In genomic region chr19:11052877-11053276, GRCm38 (mm10) we compare ENCODE assay signal across 22 mouse cellular contexts. TPM values are rescaled to one million over a fixed set of nuclear protein-coding genes. Genes with fewer than 3 reads are reported as not detected.
DNase-seq lines count a peak whose midpoint lies in the region; ATAC-seq and TF ChIP-seq lines count a peak whose summit lies in the region.
"Had no signal": no experiment of that assay in that cellular context is flagged by ENCODE, and none has a peak within 500 bp of the region (broad histone marks: within the 10 kb centered on the region; RNA-seq: fewer than 3 reads in every experiment).

No protein-coding gene starts in this region.

- H3K36me3 ChIP-seq in intestine, postnatal 0 days (ENCODE audit: control insufficient read depth, insufficient read depth), result no peaks in the 10 kb centered on the region
- H3K36me3 ChIP-seq: limb, embryonic 15.5 days; midbrain, embryonic 12.5 days had no signal

- DNase-seq in lung, postnatal 25 days (ENCODE audit: low spot score), result peak; percentile 24
- no peak for DNase-seq in lung, postnatal 14 days
- peak; percentile 48 for DNase-seq in yolk sac, embryonic 10.5 days (ENCODE audit: low spot score)
- DNase-seq in thymus, postnatal 14 days, result no peak
- DNase-seq in ovary, postnatal 36 days (ENCODE audit: low spot score), result no peak
- DNase-seq: adrenal gland, adult 8-10 months; cerebellum, adult 11 months; cerebellum, postnatal 36 days; heart, postnatal 4 days; kidney, postnatal 14 days; right cerebral cortex, adult 18-20 months; thymus, adult 2 months had no signal

- H3K4me1 ChIP-seq in intestine, postnatal 0 days (replicated peaks; ENCODE audit: control insufficient read depth, insufficient read depth, low read length), result no peaks in the 10 kb centered on the region
- H3K4me1 ChIP-seq: forebrain, embryonic 13.5 days; limb, embryonic 15.5 days; midbrain, embryonic 12.5 days had no signal

- no peaks in the 10 kb centered on the region for H3K9me3 ChIP-seq in intestine, postnatal 0 days (ENCODE audit: control insufficient read depth)
- H3K9me3 ChIP-seq: forebrain, embryonic 13.5 days; limb, embryonic 15.5 days; midbrain, embryonic 12.5 days had no signal

- H3K27me3 ChIP-seq in intestine, postnatal 0 days (replicated peaks; ENCODE audit: control insufficient read depth, insufficient read depth, low read length), result no peaks in the 10 kb centered on the region
- H3K27me3 ChIP-seq: forebrain, embryonic 13.5 days; limb, embryonic 15.5 days; midbrain, embryonic 12.5 days had no signal

- ATAC-seq in activated CD4-positive, CD25-positive, alpha-beta regulatory T cell, adult 4 months, result peak; percentile 55
- peak; percentile 37 for ATAC-seq in intestine, postnatal 0 days
- ATAC-seq: forebrain, embryonic 13.5 days; lung, postnatal 0 days had no signal

- no peak for TF ChIP-seq CTCF in intestine, postnatal 0 days (IDR thresholded peaks at IDR 0.05; ENCODE audit: low read depth)

- no peak overlapping the region for H3K4me3 ChIP-seq in intestine, postnatal 0 days (ENCODE audit: low read depth, low read length)
- H3K4me3 ChIP-seq: forebrain, embryonic 13.5 days; limb, embryonic 15.5 days; midbrain, embryonic 12.5 days; myocyte had no signal

- H3K4me2 ChIP-seq in intestine, postnatal 0 days (replicated peaks; ENCODE audit: low read depth), result no peak overlapping the region; the same call in 1 of the 2 replicates
- H3K4me2 ChIP-seq: forebrain, embryonic 13.5 days; limb, embryonic 15.5 days; midbrain, embryonic 12.5 days had no signal

- 33% methylated on average over 5 of the region's 5 CpGs for WGBS in intestine, postnatal 0 days

- H3K9ac ChIP-seq in intestine, postnatal 0 days (ENCODE audit: low read depth, low read length), result no peak overlapping the region
- H3K9ac ChIP-seq: forebrain, embryonic 13.5 days; limb, embryonic 15.5 days; midbrain, embryonic 12.5 days had no signal

- H3K27ac ChIP-seq in intestine, postnatal 0 days (ENCODE audit: low read depth, low read length), result no peak overlapping the region
- H3K27ac ChIP-seq: forebrain, embryonic 13.5 days; limb, embryonic 15.5 days; midbrain, embryonic 12.5 days had no signal

RNA-seq across cellular contexts. Expression of gene Ms4a8a, which starts 28.0 kb away (rescaled TPM):
- not detected for polyA plus RNA-seq in activated CD4-positive, CD25-positive, alpha-beta regulatory T cell, adult 4 months (2017; shearing (Covaris generic))
- 66.9 and 75.7 TPM in 2 replicates for polyA plus RNA-seq in intestine, postnatal 0 days (2015; fragmentation: Nextera tagmentation; extraction: Ambion mirVana)
- polyA plus RNA-seq: forebrain, embryonic 13.5 days; heart, embryonic 14.5 days; limb, embryonic 15.5 days; midbrain, embryonic 12.5 days had no signal

RNA-seq across cellular contexts. Expression of gene Ms4a18, which starts 35.0 kb away (rescaled TPM):
- not detected for polyA plus RNA-seq in activated CD4-positive, CD25-positive, alpha-beta regulatory T cell, adult 4 months (2017; shearing (Covaris generic))
- polyA plus RNA-seq in intestine, postnatal 0 days (2015; fragmentation: Nextera tagmentation; extraction: Ambion mirVana), result 30.9 and 31.8 TPM in 2 replicates
- polyA plus RNA-seq: forebrain, embryonic 13.5 days; gonadal fat pad, adult 2 months; heart, embryonic 14.5 days; limb, embryonic 15.5 days; lung, postnatal 0 days; midbrain, embryonic 12.5 days; stomach, embryonic 14.5 days had no signal

RNA-seq across cellular contexts. Expression of gene Ms4a15, which starts 59.8 kb away (rescaled TPM):
- under 1 TPM in 1 of 2 experiments, not detected in 1; 0.20 TPM for polyA plus RNA-seq in activated CD4-positive, CD25-positive, alpha-beta regulatory T cell, adult 4 months (2017; shearing (Covaris generic))
- 0.34 and 0.44 TPM in 2 replicates for polyA plus RNA-seq in intestine, postnatal 0 days (2015; fragmentation: Nextera tagmentation; extraction: Ambion mirVana)
- polyA plus RNA-seq: forebrain, embryonic 13.5 days; gonadal fat pad, adult 2 months; limb, embryonic 15.5 days; midbrain, embryonic 12.5 days; myocyte; stomach, embryonic 14.5 days; thymus, adult 2 months had no signal

Comparison
In these comparisons a context has a peak if more than half of its experiments do, and no peak if none do; other contexts are left out.
1. DNase-seq: peak in lung, postnatal 25 days (single experiment) and yolk sac, embryonic 10.5 days (single experiment); none in lung, postnatal 14 days (single experiment), thymus, postnatal 14 days (single experiment) and ovary, postnatal 36 days (single experiment).
2. RNA of gene Ms4a8a, which starts 28.0 kb away (polyA plus RNA-seq): 66.9 to 75.7 TPM in intestine, postnatal 0 days; not detected in activated CD4-positive, CD25-positive, alpha-beta regulatory T cell, adult 4 months; every median in the first group is over 10 times any median in the second.
3. RNA of gene Ms4a18, which starts 35.0 kb away (polyA plus RNA-seq): 30.9 to 31.8 TPM in intestine, postnatal 0 days; not detected in activated CD4-positive, CD25-positive, alpha-beta regulatory T cell, adult 4 months; every median in the first group is over 10 times any median in the second.